Comparison of ENCODE assay signal across 10 mouse cellular contexts in genomic region chr4:123787191-123787985, GRCm38 (mm10). TPM values are rescaled to one million over a fixed set of nuclear protein-coding genes. Genes with fewer than 3 reads are reported as not detected.
DNase-seq lines count a peak whose midpoint lies in the region; ATAC-seq and TF ChIP-seq lines count a peak whose summit lies in the region.
"Had no signal": no experiment of that assay in that cellular context is flagged by ENCODE, and none has a peak within 500 bp of the region (broad histone marks: within the 10 kb centered on the region; RNA-seq: fewer than 3 reads in every experiment).

Rhbdl2 (plus strand) TSS chr4:123787874.

- WGBS in heart, embryonic 12.5 days = 19% methylated on average over 12 of the region's 12 CpGs
- 29% methylated on average over 12 of the region's 12 CpGs for WGBS in kidney, embryonic 14.5 days
- WGBS in liver, adult 2 months = 45% methylated on average over 12 of the region's 12 CpGs

- H3K27ac ChIP-seq in heart, embryonic 12.5 days (ENCODE audit: poor library complexity, severe bottlenecking) = peak within 1 kb of the TSS; percentile 62
- H3K27ac ChIP-seq in kidney, embryonic 14.5 days (ENCODE audit: low read depth, low read length) = no peak within 1 kb of the TSS
- no peak within 1 kb of the TSS for H3K27ac ChIP-seq in liver, adult 2 months (replicated peaks; ENCODE audit: insufficient read depth, low read depth, low read length)
- H3K27ac ChIP-seq: liver, embryonic 13.5 days had no signal

- H3K4me2 ChIP-seq in heart, embryonic 12.5 days = peak within 1 kb of the TSS; percentile 69
- H3K4me2 ChIP-seq in kidney, embryonic 14.5 days (replicated peaks; ENCODE audit: low read depth, low read length) = peak within 1 kb of the TSS; percentile 26
- H3K4me2 ChIP-seq: liver, embryonic 13.5 days had no signal

- H3K9ac ChIP-seq in heart, embryonic 12.5 days = peak within 1 kb of the TSS; percentile 61
- peak within 1 kb of the TSS; percentile 37 for H3K9ac ChIP-seq in kidney, embryonic 14.5 days (ENCODE audit: low read depth, low read length)
- no peak within 1 kb of the TSS for H3K9ac ChIP-seq in liver, adult 2 months (ENCODE audit: low read depth, low read length)
- H3K9ac ChIP-seq: liver, embryonic 13.5 days had no signal

- H3K9me3 ChIP-seq in heart, embryonic 12.5 days (replicated peaks) = no peaks in the 10 kb centered on the region
- no peaks in the 10 kb centered on the region for H3K9me3 ChIP-seq in kidney, embryonic 14.5 days (ENCODE audit: control insufficient read depth, low read length)
- H3K9me3 ChIP-seq: G1E; liver, embryonic 13.5 days had no signal

- H3K4me3 ChIP-seq in heart, embryonic 12.5 days = peak within 1 kb of the TSS; percentile 37
- H3K4me3 ChIP-seq in kidney, embryonic 14.5 days (ENCODE audit: low read length) = peak within 1 kb of the TSS; percentile 17; the same call in 1 of the 2 replicates
- no peak within 1 kb of the TSS for H3K4me3 ChIP-seq in liver, adult 2 months (ENCODE audit: insufficient read depth, low read depth, low read length)
- H3K4me3 ChIP-seq: liver, embryonic 13.5 days had no signal

- TF ChIP-seq CTCF in liver, adult 2 months (IDR thresholded peaks at IDR 0.05; ENCODE audit: low read depth, low read length) = no peak

- H3K4me1 ChIP-seq in heart, embryonic 12.5 days (replicated peaks) = peaks cover 18% of the 10 kb centered on the region
- H3K4me1 ChIP-seq in kidney, embryonic 14.5 days (ENCODE audit: control insufficient read depth, insufficient read depth, low read length) = peaks cover 4% of the 10 kb centered on the region
- H3K4me1 ChIP-seq in liver, adult 2 months (ENCODE audit: control insufficient read depth, insufficient read depth, low read length) = no peaks in the 10 kb centered on the region

- H3K27me3 ChIP-seq in heart, embryonic 12.5 days (replicated peaks) = no peaks in the 10 kb centered on the region
- H3K27me3 ChIP-seq in kidney, embryonic 14.5 days (ENCODE audit: control insufficient read depth, insufficient read depth, low read length) = no peaks in the 10 kb centered on the region
- H3K27me3 ChIP-seq in liver, adult 2 months (ENCODE audit: control insufficient read depth, insufficient read depth, low read length) = no peaks in the 10 kb centered on the region
- H3K27me3 ChIP-seq: liver, embryonic 13.5 days had no signal

- peak; percentile 11 for DNase-seq in 3T3-L1 (ENCODE audit: low read depth, low spot score)
- peak; percentile 73 for DNase-seq in brain, adult 2 months (ENCODE audit: low read depth, low spot score)
- peak; percentile 56 for DNase-seq in fat pad, adult 2 months (ENCODE audit: extremely low read depth, low read depth, low spot score)
- peak; percentile 78 for DNase-seq in liver, adult 2 months (ENCODE audit: extremely low read depth, low read depth, low spot score)
- DNase-seq in retina, postnatal 1 day = peak; percentile 85
- no peak for DNase-seq in spleen, postnatal 36 days (ENCODE audit: low spot score in 2 of 2)
- DNase-seq: liver, embryonic 13.5 days had no signal

- ATAC-seq in heart, embryonic 12.5 days (ENCODE audit: insufficient number of reproducible peaks, low FRiP score) = peak; percentile 89
- peak; percentile 96 for ATAC-seq in kidney, embryonic 14.5 days (ENCODE audit: low FRiP score, low TSS enrichment)

- H3K36me3 ChIP-seq in heart, embryonic 12.5 days = no peaks in the 10 kb centered on the region
- H3K36me3 ChIP-seq in kidney, embryonic 14.5 days (ENCODE audit: control insufficient read depth, insufficient read depth, low read length) = no peaks in the 10 kb centered on the region
- no peaks in the 10 kb centered on the region for H3K36me3 ChIP-seq in liver, adult 2 months (ENCODE audit: control insufficient read depth, insufficient read depth, low read length)
- H3K36me3 ChIP-seq: G1E; liver, embryonic 13.5 days had no signal

- no peaks in the 10 kb centered on the region for H3K79me2 ChIP-seq in liver, adult 2 months (ENCODE audit: control insufficient read depth, insufficient read depth, low read length)

- no peak for TF ChIP-seq POLR2A in liver, adult 2 months (IDR thresholded peaks at IDR 0.05; ENCODE audit: extremely low read depth, insufficient read depth, low read length)

RNA-seq across cellular contexts. Expression of gene Rhbdl2, which starts in this region (rescaled TPM):
- 2.2 and 3.4 TPM in 2 replicates for polyA plus RNA-seq in heart, embryonic 12.5 days (2016; fragmentation: Nextera tagmentation; extraction: Ambion mirVana)
- 3.8 TPM in 2 replicates for polyA plus RNA-seq in kidney, embryonic 14.5 days (2014; fragmentation: Nextera tagmentation; extraction: Ambion mirVana)
- total RNA-seq in liver, adult 2 months (2014; rRNA removed) = 0.28 TPM in 1 of 2 replicates, not detected in the other
- polyA plus RNA-seq in liver, adult 2 months (2012; rRNA removed) = not detected in 2 replicates
- polyA plus RNA-seq: G1E; liver, embryonic 13.5 days had no signal

Comparison
In these comparisons a context has a peak if more than half of its experiments do, and no peak if none do; other contexts are left out.
1. Peak in DNase-seq in liver, adult 2 months; RNA of the gene not detected or under 1 TPM.
2. DNase-seq: peak in 3T3-L1 (single experiment), brain, adult 2 months (single experiment), fat pad, adult 2 months (single experiment) and retina, postnatal 1 day (single experiment); none in spleen, postnatal 36 days (0 of 2).